Mouse (Mus musculus) embryonic facial prominence, embryonic 14.5 days (tissue): ENCODE results near the gene Adgrg5. TPM values are rescaled to one million over a fixed set of nuclear protein-coding genes. Genes with fewer than 3 reads are reported as not detected.

Experiments
- ATAC-seq: fragments of 200-750 bp; cut with Nextera tagmentation; 2 replicates; pipeline ENCODE4 v1.8.0; 2017; ENCODE audit warnings: low read depth, moderate number of reproducible peaks, moderate TSS enrichment
- DNase-seq: peaks from one replicate; pipeline ENCODE4 v3.0.0-alpha.2; 2015; ENCODE audit warnings: low spot score
- H3K27ac ChIP-seq: fragments of 300-500 bp; sonication (generic); replicated peaks from 2 replicates; pipeline ENCODE4 v1.5.1; 2014; ENCODE audit warnings: low read depth, mild to moderate bottlenecking, low read length, moderate library complexity
- H3K27me3 ChIP-seq: fragments of 300-500 bp; sonication (generic); replicated peaks from 2 replicates; pipeline ENCODE4 v1.6.1; 2014; ENCODE audit warnings: low read length; ENCODE audit not compliant: control insufficient read depth, insufficient read depth
- H3K36me3 ChIP-seq: fragments of 300-500 bp; sonication (generic); 2 replicates; pipeline ENCODE4 v1.6.1; 2014; ENCODE audit warnings: low read length, mixed read lengths; ENCODE audit not compliant: control insufficient read depth, insufficient read depth
- H3K4me1 ChIP-seq: fragments of 300-500 bp; sonication (generic); 2 replicates; pipeline ENCODE4 v1.6.1; 2014; ENCODE audit warnings: antibody characterized with exemption, low read length; ENCODE audit not compliant: control insufficient read depth, insufficient read depth
- H3K4me2 ChIP-seq: fragments of 300-500 bp; sonication (generic); 2 replicates; pipeline ENCODE4 v1.6.1; 2014; ENCODE audit warnings: low read depth, mild to moderate bottlenecking, low read length, moderate library complexity, mixed read lengths
- H3K4me3 ChIP-seq: fragments of 300-500 bp; sonication (generic); 2 replicates; pipeline ENCODE4 v1.5.1; 2014; ENCODE audit warnings: low read depth, mild to moderate bottlenecking, low read length
- H3K9ac ChIP-seq: fragments of 300-500 bp; sonication (generic); 2 replicates; pipeline ENCODE4 v1.6.1; 2014; ENCODE audit warnings: low read depth, mild to moderate bottlenecking, low read length, moderate library complexity, mixed read lengths
- H3K9me3 ChIP-seq: fragments of 300-500 bp; sonication (generic); 2 replicates; pipeline ENCODE4 v1.6.1; 2016; ENCODE audit warnings: low read length; ENCODE audit not compliant: control insufficient read depth
- WGBS: fragments of 180-500 bp; shearing (Covaris S2); extraction: QIAGEN DNeasy Blood & Tissue Kit; methylation state at CpG from one replicate; pipeline ENCODE4 v1.1.7; 2014; 5-methylcytosine and 5-hydroxymethylcytosine counted together
- polyA plus RNA-seq: library from polyadenylated mRNA; unstranded; fragments of >200 nt; fragmentation: Nextera tagmentation; extraction: Ambion mirVana; gene quantifications from 2 replicates; pipeline ENCODE4 v1.2.1, GENCODE M21; 2014

The Adgrg5 gene
- polyA plus RNA-seq, 1 experiment from 2014 or later: 0.21 TPM

GRCm38 (mm10) chr8:94892917-94893316, 30.6 kb upstream of the Adgrg5 start:
- no peak overlapping the region for H3K9ac ChIP-seq
- H3K27ac ChIP-seq: no peak overlapping the region
- H3K4me1 ChIP-seq: no peaks in the 10 kb centered on the region
- WGBS: 40% methylated on average over 2 of the region's 2 CpGs
- H3K27me3 ChIP-seq: no peaks in the 10 kb centered on the region
- no peak overlapping the region for H3K4me2 ChIP-seq
- no peaks in the 10 kb centered on the region for H3K9me3 ChIP-seq
- no peak; the same call in 1 of the 2 replicates for ATAC-seq
- H3K4me3 ChIP-seq: no peak overlapping the region
- DNase-seq: no peak
- H3K36me3 ChIP-seq: no peaks in the 10 kb centered on the region

- WGBS: 10% methylated on average over 11 of the region's 11 CpGs
- H3K4me1 ChIP-seq: peaks cover 5% of the 10 kb centered on the region; the same call in 1 of the 2 replicates
- no peak overlapping the region for H3K27ac ChIP-seq
- no peak overlapping the region for H3K4me3 ChIP-seq
- H3K9me3 ChIP-seq: no peaks in the 10 kb centered on the region
- H3K9ac ChIP-seq: no peak overlapping the region
- ATAC-seq (peak; percentile 84), DNase-seq (peak; percentile 72)
- H3K36me3 ChIP-seq: peaks cover 25% of the 10 kb centered on the region
- peak overlapping the region; percentile 41; the same call in 1 of the 2 replicates for H3K4me2 ChIP-seq
- no peaks in the 10 kb centered on the region for H3K27me3 ChIP-seq
Observed at GRCm38 (mm10) chr8:94899262-94899661, 24.2 kb upstream of the Adgrg5 start.

DNA sequence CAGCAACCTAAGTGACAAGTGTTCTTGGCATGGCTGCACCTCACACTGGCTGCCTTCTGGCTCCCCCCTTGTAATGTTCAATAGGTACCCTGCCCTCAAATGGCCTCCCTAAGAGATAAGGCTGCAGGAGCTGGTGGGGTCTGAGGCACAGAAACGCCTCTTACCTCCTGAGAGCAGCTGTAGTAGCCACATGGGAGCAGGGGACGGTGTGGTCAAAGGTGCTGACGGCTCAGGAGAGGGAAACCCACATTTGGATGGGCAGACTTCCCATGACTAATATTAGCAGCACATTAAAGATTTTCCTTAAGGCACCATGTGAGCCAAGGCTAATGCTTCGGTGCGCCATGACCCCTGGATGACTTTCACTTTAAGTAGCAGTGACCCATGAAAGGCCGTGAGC, 22.9 kb upstream of the Adgrg5 start:
- no peak overlapping the region for H3K4me3 ChIP-seq
- H3K4me1 ChIP-seq: peaks cover 5% of the 10 kb centered on the region; the same call in 1 of the 2 replicates
- H3K27ac ChIP-seq: no peak overlapping the region
- no peaks in the 10 kb centered on the region for H3K9me3 ChIP-seq
- no peaks in the 10 kb centered on the region for H3K27me3 ChIP-seq
- peaks cover 36% of the 10 kb centered on the region for H3K36me3 ChIP-seq
- 19% methylated on average over 6 of the region's 6 CpGs for WGBS
- no peak for DNase-seq
- no peak overlapping the region for H3K4me2 ChIP-seq
- H3K9ac ChIP-seq: no peak overlapping the region
- no peak for ATAC-seq

- Histone ChIP-seq H3K9ac (no peak overlapping the region), H3K36me3 (peaks cover 40% of the 10 kb centered on the region), H3K4me3 (no peak overlapping the region), H3K27me3 (no peaks in the 10 kb centered on the region), H3K27ac (no peak overlapping the region), H3K4me1 (peaks cover 5% of the 10 kb centered on the region; the same call in 1 of the 2 replicates), H3K9me3 (no peaks in the 10 kb centered on the region), H3K4me2 (no peak overlapping the region)
- WGBS: 10% methylated on average over 5 of the region's 5 CpGs
- DNase-seq: no peak
- ATAC-seq: no peak
Observed at GRCm38 (mm10) chr8:94901031-94901430, 22.5 kb upstream of the Adgrg5 start.

GRCm38 (mm10) chr8:94903709-94904108, 19.8 kb upstream of the Adgrg5 start:
- Histone ChIP-seq H3K36me3 (peaks cover 67% of the 10 kb centered on the region), H3K4me2 (no peak overlapping the region), H3K27me3 (no peaks in the 10 kb centered on the region), H3K9ac (no peak overlapping the region), H3K4me3 (no peak overlapping the region), H3K27ac (no peak overlapping the region), H3K4me1 (peaks cover 5% of the 10 kb centered on the region; the same call in 1 of the 2 replicates), H3K9me3 (no peaks in the 10 kb centered on the region)
- WGBS: 72% methylated on average over 12 of the region's 12 CpGs
- ATAC-seq (no peak), DNase-seq (no peak)

DNA sequence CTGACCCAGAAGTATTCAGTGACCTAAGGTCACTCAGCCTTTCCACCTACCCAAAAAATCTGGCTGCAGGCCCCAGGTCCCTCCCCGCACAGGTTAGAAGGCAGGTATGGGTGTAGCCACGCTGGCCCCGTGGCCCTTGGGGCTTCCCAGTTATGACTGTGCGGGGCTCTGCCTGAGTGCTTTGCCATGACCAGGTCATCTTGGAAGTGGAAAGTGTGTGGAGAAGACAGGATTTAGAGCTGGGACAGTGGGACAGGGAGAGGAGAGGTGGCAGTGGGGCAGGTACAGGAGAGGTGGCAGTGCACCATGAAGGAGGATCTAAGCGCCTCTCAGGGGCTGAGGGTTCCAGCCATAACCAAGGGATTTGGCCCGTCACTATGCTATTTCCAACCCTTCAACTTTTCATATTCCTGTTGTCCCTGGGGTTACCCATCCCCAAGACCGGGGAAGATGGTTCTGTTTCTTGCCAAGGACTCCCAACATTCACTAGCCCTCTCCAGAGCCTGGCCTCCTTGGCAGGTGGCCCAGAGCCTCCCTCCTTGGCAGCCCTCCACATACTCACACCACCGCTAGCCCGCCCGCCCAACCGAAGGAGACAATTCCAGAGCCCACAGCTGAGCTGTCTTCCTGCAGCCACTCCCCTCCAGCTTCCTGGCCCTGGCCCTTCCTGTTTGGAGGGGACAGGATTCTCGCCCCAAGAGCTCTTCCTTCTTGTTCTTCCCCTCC, 18.9 kb upstream of the Adgrg5 start:
- Histone ChIP-seq H3K9me3 (no peaks in the 10 kb centered on the region), H3K4me2 (no peak overlapping the region), H3K4me3 (no peak overlapping the region), H3K9ac (no peak overlapping the region), H3K27ac (no peak overlapping the region), H3K36me3 (peaks cover 75% of the 10 kb centered on the region), H3K27me3 (no peaks in the 10 kb centered on the region), H3K4me1 (0 out of 2 replicates have a peak, but pooled peaks cover 5% of the 10 kb centered on the region)
- 59% methylated on average over 12 of the region's 12 CpGs for WGBS
- DNase-seq (peak; percentile 61), ATAC-seq (peak; percentile 11)

DNA sequence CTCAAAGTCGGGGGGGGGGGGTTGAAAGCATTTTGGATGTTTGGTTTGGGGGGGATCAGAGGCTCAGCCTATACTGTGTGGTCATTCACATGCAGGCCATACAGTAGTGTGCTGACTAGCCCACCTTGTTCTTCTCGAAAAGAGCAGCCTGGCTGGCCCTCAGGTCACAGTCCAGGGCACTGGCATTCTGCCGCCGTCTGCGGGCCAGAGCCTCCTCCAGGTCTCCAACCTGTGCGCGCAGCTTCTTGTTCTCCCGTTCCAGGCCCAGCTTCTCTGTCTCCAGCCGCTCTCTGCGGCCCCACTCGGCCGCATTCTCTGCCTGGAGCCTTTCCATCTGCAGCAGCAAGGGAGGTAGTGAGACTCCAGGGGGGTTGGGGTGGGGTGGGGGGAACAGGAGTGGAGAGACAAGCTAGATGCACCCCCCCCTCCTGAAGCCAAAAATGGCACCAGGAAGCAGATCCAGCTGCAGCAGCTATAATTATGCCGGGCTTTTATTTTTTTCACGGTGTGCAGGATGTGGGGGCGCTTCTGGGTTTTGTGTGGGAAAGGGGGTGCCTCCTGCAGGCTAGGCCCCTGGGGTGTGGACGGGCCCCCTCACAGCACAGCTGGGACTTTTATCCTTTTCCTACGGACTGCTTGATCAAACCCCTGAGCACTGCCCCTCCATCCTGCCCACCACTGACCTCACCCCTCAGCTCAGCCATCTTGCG, 15.7 kb upstream of the Adgrg5 start:
- no peak overlapping the region for H3K9ac ChIP-seq
- H3K4me1 ChIP-seq: peaks cover 2% of the 10 kb centered on the region; the same call in 1 of the 2 replicates
- DNase-seq (no peak), ATAC-seq (no peak)
- H3K36me3 ChIP-seq: peaks cover 95% of the 10 kb centered on the region
- H3K4me2 ChIP-seq: no peak overlapping the region
- no peaks in the 10 kb centered on the region for H3K9me3 ChIP-seq
- H3K4me3 ChIP-seq: no peak overlapping the region
- WGBS: 75% methylated on average over 18 of the region's 18 CpGs
- no peak overlapping the region; the same call in 1 of the 2 replicates for H3K27ac ChIP-seq
- H3K27me3 ChIP-seq: no peaks in the 10 kb centered on the region

DNA sequence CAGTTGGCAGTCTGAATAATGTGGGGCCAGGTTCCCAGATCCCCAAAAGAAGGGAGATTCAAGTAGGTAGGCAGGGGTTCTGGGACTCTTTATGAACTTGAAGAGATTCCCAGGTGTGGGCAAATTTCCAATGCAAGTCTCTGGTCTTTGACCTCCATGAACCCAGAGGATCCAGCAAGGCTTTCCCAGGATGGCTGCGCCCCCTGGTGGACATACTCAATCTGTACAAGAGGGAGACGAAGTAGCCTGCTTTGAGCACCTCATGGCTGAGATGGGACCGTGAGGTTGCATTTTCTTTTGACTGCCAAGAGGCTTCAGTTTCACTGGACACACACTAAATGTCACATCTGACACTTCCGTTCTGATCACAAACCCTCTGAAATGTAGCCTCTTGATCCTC, 14.6 kb upstream of the Adgrg5 start:
- peaks cover 93% of the 10 kb centered on the region for H3K36me3 ChIP-seq
- 8% methylated on average over 3 of the region's 4 CpGs for WGBS
- ATAC-seq: peak; percentile 53; the same call in 1 of the 2 replicates

More for the DNA sequence above, 14.6 kb upstream of the Adgrg5 start:
- no peaks in the 10 kb centered on the region for H3K9me3 ChIP-seq
- peak; percentile 83 for DNase-seq
- H3K4me1 ChIP-seq: peaks cover 12% of the 10 kb centered on the region
- no peak overlapping the region for H3K9ac ChIP-seq
- no peak overlapping the region for H3K27ac ChIP-seq
- H3K27me3 ChIP-seq: no peaks in the 10 kb centered on the region
- H3K4me2 ChIP-seq: no peak overlapping the region
- no peak overlapping the region for H3K4me3 ChIP-seq
